Mouse (Mus musculus): ENCODE measurements at regions not wholly inside any gene's neighbourhood (a gene's known extent, or its start where the extent isn't known, plus 50 kb on each side); places are given as distances from the start of the nearest gene placed in this dataset.
A peak's percentile ranks its signal among the peaks of the same experiment; 100 is the strongest.

GRCm38 (mm10) chr2:169133855-169134254 lies 178.5 kb upstream of the Zfp64 start:
- no peaks in the 10 kb centered on the region for H3K36me3 ChIP-seq (replicated peaks; ENCODE audit: control insufficient read depth, insufficient read depth, low read depth, low read length)
- H3K4me2 ChIP-seq (ENCODE audit: low read depth, low read length) = no peak overlapping the region
- H3K27ac ChIP-seq (replicated peaks; ENCODE audit: low read depth, low read length) = no peak overlapping the region
- no peak overlapping the region for H3K4me3 ChIP-seq (ENCODE audit: low read depth, low read length)
- ATAC-seq (replicated peaks; ENCODE audit: insufficient number of reproducible peaks, low FRiP score, low TSS enrichment, low read depth) (no peak), DNase-seq (ENCODE audit: low spot score) (no peak)
- no peak overlapping the region for H3K9ac ChIP-seq (replicated peaks; ENCODE audit: low read length)
- no peaks in the 10 kb centered on the region for H3K9me3 ChIP-seq (replicated peaks; ENCODE audit: control insufficient read depth, low read length)
- 79% methylated on average over 15 of the region's 15 CpGs for WGBS
- H3K4me1 ChIP-seq (ENCODE audit: control insufficient read depth, insufficient read depth, low read length) = no peaks in the 10 kb centered on the region
- H3K27me3 ChIP-seq (ENCODE audit: control insufficient read depth, insufficient read depth, low read length) = no peaks in the 10 kb centered on the region

GRCm38 (mm10) chr2:169125476-169125875 lies 170.1 kb upstream of the Zfp64 start:
- WGBS = 83% methylated on average over 10 of the region's 10 CpGs
- Histone ChIP-seq H3K4me1 (ENCODE audit: control insufficient read depth, insufficient read depth, low read length) (no peaks in the 10 kb centered on the region), H3K36me3 (replicated peaks; ENCODE audit: control insufficient read depth, insufficient read depth, low read depth, low read length) (no peaks in the 10 kb centered on the region), H3K27ac (replicated peaks; ENCODE audit: low read depth, low read length) (no peak overlapping the region), H3K27me3 (ENCODE audit: control insufficient read depth, insufficient read depth, low read length) (no peaks in the 10 kb centered on the region), H3K9ac (replicated peaks; ENCODE audit: low read length) (no peak overlapping the region), H3K4me3 (ENCODE audit: low read depth, low read length) (no peak overlapping the region), H3K4me2 (ENCODE audit: low read depth, low read length) (no peak overlapping the region), H3K9me3 (replicated peaks; ENCODE audit: control insufficient read depth, low read length) (no peaks in the 10 kb centered on the region)
- ATAC-seq (replicated peaks; ENCODE audit: insufficient number of reproducible peaks, low FRiP score, low TSS enrichment, low read depth) (no peak), DNase-seq (ENCODE audit: low spot score) (no peak)

- no peak for ATAC-seq (replicated peaks; ENCODE audit: insufficient number of reproducible peaks, low FRiP score, low TSS enrichment, low read depth)
- WGBS = 87% methylated on average over 7 of the region's 7 CpGs
Measured at GRCm38 (mm10) chr2:169122887-169123286, 167.5 kb upstream of the Zfp64 start.

DNA sequence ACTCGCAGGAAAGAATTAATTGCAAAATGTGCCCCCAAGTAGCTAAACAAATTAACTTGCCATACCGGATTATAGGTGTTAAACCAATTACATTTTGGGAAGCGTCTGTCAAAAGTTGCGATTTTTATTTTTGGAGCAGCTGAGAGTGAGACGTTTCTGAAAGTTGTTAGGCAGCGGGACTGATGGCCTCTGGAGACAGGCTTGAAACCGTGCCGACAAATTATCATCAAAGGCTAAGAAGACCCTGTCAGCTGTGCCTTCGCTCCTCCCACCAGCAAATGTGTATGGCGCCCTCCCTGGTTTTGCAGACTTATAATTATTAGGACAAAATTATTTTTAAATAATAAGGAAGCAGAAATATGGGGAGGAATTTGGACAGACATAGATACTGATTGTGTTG lies 161.5 kb upstream of the Zfp64 start:
- no peak overlapping the region for H3K4me3 ChIP-seq (ENCODE audit: low read depth, low read length)
- WGBS = 61% methylated on average over 10 of the region's 10 CpGs
- no peak overlapping the region for H3K27ac ChIP-seq (replicated peaks; ENCODE audit: low read depth, low read length)
- H3K27me3 ChIP-seq (ENCODE audit: control insufficient read depth, insufficient read depth, low read length) = no peaks in the 10 kb centered on the region
- H3K4me1 ChIP-seq (ENCODE audit: control insufficient read depth, insufficient read depth, low read length) = no peaks in the 10 kb centered on the region
- no peak overlapping the region for H3K4me2 ChIP-seq (ENCODE audit: low read depth, low read length)
- H3K9me3 ChIP-seq (replicated peaks; ENCODE audit: control insufficient read depth, low read length) = no peaks in the 10 kb centered on the region
- no peaks in the 10 kb centered on the region for H3K36me3 ChIP-seq (replicated peaks; ENCODE audit: control insufficient read depth, insufficient read depth, low read depth, low read length)
- DNase-seq (ENCODE audit: low spot score) (no peak), ATAC-seq (replicated peaks; ENCODE audit: insufficient number of reproducible peaks, low FRiP score, low TSS enrichment, low read depth) (no peak)
- no peak overlapping the region for H3K9ac ChIP-seq (replicated peaks; ENCODE audit: low read length)

More at GRCm38 (mm10) chr2:169122887-169123286, 167.5 kb upstream of the Zfp64 start:
- Histone ChIP-seq H3K4me1 (ENCODE audit: control insufficient read depth, insufficient read depth, low read length) (no peaks in the 10 kb centered on the region), H3K9me3 (replicated peaks; ENCODE audit: control insufficient read depth, low read length) (no peaks in the 10 kb centered on the region), H3K9ac (replicated peaks; ENCODE audit: low read length) (no peak overlapping the region), H3K4me2 (ENCODE audit: low read depth, low read length) (no peak overlapping the region), H3K4me3 (ENCODE audit: low read depth, low read length) (no peak overlapping the region), H3K36me3 (replicated peaks; ENCODE audit: control insufficient read depth, insufficient read depth, low read depth, low read length) (no peaks in the 10 kb centered on the region), H3K27me3 (ENCODE audit: control insufficient read depth, insufficient read depth, low read length) (no peaks in the 10 kb centered on the region), H3K27ac (replicated peaks; ENCODE audit: low read depth, low read length) (no peak overlapping the region)
- no peak for DNase-seq (ENCODE audit: low spot score)

GRCm38 (mm10) chr2:169109044-169109443 lies 153.7 kb upstream of the Zfp64 start:
- Histone ChIP-seq H3K36me3 (replicated peaks; ENCODE audit: control insufficient read depth, insufficient read depth, low read depth, low read length) (no peaks in the 10 kb centered on the region), H3K27me3 (ENCODE audit: control insufficient read depth, insufficient read depth, low read length) (no peaks in the 10 kb centered on the region), H3K4me1 (ENCODE audit: control insufficient read depth, insufficient read depth, low read length) (no peaks in the 10 kb centered on the region), H3K9me3 (replicated peaks; ENCODE audit: control insufficient read depth, low read length) (no peaks in the 10 kb centered on the region), H3K9ac (replicated peaks; ENCODE audit: low read length) (no peak overlapping the region), H3K4me3 (ENCODE audit: low read depth, low read length) (no peak overlapping the region), H3K27ac (replicated peaks; ENCODE audit: low read depth, low read length) (no peak overlapping the region), H3K4me2 (ENCODE audit: low read depth, low read length) (no peak overlapping the region)
- no peak for DNase-seq (ENCODE audit: low spot score)
- 75% methylated on average over 4 of the region's 4 CpGs for WGBS
- ATAC-seq (replicated peaks; ENCODE audit: insufficient number of reproducible peaks, low FRiP score, low TSS enrichment, low read depth) = no peak

DNA sequence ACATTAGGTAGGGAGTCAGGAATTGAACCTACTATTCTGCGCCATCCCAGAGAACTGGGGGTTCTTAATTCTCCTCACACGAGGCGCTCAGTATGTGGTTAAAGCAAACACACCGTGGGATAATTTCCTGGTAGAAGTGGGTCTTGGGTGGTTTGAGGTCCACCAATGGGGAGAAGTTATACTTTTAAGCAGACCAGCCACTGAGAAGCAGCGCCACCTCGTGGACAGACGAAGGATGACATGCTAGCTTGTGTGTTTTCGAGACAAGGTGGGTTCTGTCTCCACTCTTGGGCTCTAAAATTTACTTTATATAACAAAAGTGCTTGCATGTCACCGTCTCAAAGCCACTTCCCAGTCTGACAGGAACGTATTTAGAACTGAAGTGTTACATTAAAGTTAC lies 152.7 kb upstream of the Zfp64 start:
- no peaks in the 10 kb centered on the region for H3K9me3 ChIP-seq (replicated peaks; ENCODE audit: control insufficient read depth, low read length)
- DNase-seq (ENCODE audit: low spot score) = peak; percentile 60
- no peak overlapping the region for H3K4me3 ChIP-seq (ENCODE audit: low read depth, low read length)
- no peaks in the 10 kb centered on the region for H3K27me3 ChIP-seq (ENCODE audit: control insufficient read depth, insufficient read depth, low read length)
- WGBS = 42% methylated on average over 10 of the region's 10 CpGs
- no peaks in the 10 kb centered on the region for H3K4me1 ChIP-seq (ENCODE audit: control insufficient read depth, insufficient read depth, low read length)
- no peaks in the 10 kb centered on the region for H3K36me3 ChIP-seq (replicated peaks; ENCODE audit: control insufficient read depth, insufficient read depth, low read depth, low read length)
- no peak overlapping the region for H3K27ac ChIP-seq (replicated peaks; ENCODE audit: low read depth, low read length)
- ATAC-seq (replicated peaks; ENCODE audit: insufficient number of reproducible peaks, low FRiP score, low TSS enrichment, low read depth) = no peak
- H3K9ac ChIP-seq (replicated peaks; ENCODE audit: low read length) = no peak overlapping the region
- no peak overlapping the region for H3K4me2 ChIP-seq (ENCODE audit: low read depth, low read length)

- no peak overlapping the region for H3K4me3 ChIP-seq (ENCODE audit: low read depth, low read length)
Measured at GRCm38 (mm10) chr2:169101506-169102261, 146.3 kb upstream of the Zfp64 start.

DNA sequence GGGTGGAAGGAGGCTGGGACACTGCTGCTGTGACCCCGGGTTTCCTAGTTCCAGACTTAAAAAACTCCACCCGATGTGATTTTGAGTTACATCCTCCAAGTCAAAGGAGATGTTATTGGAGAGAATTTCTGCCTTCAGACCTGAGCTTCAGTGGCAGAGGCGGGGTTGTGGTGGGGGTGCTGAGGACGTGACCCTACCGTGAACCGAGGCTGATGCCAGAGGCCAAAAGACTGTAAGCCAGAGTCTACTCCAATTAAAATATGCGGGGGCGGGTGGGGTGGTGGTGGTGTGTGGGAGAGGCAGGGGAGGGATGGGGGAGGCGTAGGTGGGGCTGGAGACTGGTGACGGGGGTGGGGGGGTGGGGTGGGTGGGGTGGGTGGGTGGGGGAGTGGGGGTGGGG lies 145.1 kb upstream of the Zfp64 start:
- WGBS = 69% methylated on average over 6 of the region's 10 CpGs
- H3K4me1 ChIP-seq (ENCODE audit: control insufficient read depth, insufficient read depth, low read length) = no peaks in the 10 kb centered on the region
- no peak overlapping the region for H3K4me2 ChIP-seq (ENCODE audit: low read depth, low read length)
- H3K36me3 ChIP-seq (replicated peaks; ENCODE audit: control insufficient read depth, insufficient read depth, low read depth, low read length) = no peaks in the 10 kb centered on the region
- ATAC-seq (replicated peaks; ENCODE audit: insufficient number of reproducible peaks, low FRiP score, low TSS enrichment, low read depth) (no peak), DNase-seq (ENCODE audit: low spot score) (no peak)
- H3K27ac ChIP-seq (replicated peaks; ENCODE audit: low read depth, low read length) = no peak overlapping the region
- no peaks in the 10 kb centered on the region; the same call in 1 of the 2 replicates for H3K9me3 ChIP-seq (replicated peaks; ENCODE audit: control insufficient read depth, low read length)
- H3K4me3 ChIP-seq (ENCODE audit: low read depth, low read length) = no peak overlapping the region
- no peaks in the 10 kb centered on the region for H3K27me3 ChIP-seq (ENCODE audit: control insufficient read depth, insufficient read depth, low read length)
- H3K9ac ChIP-seq (replicated peaks; ENCODE audit: low read length) = no peak overlapping the region

More at GRCm38 (mm10) chr2:169101506-169102261, 146.3 kb upstream of the Zfp64 start:
- no peaks in the 10 kb centered on the region for H3K4me1 ChIP-seq (ENCODE audit: control insufficient read depth, insufficient read depth, low read length)
- no peaks in the 10 kb centered on the region for H3K36me3 ChIP-seq (replicated peaks; ENCODE audit: control insufficient read depth, insufficient read depth, low read depth, low read length)
- no peak for ATAC-seq (replicated peaks; ENCODE audit: insufficient number of reproducible peaks, low FRiP score, low TSS enrichment, low read depth)
- H3K4me2 ChIP-seq (ENCODE audit: low read depth, low read length) = no peak overlapping the region
- H3K9me3 ChIP-seq (replicated peaks; ENCODE audit: control insufficient read depth, low read length) = no peaks in the 10 kb centered on the region; the same call in 1 of the 2 replicates
- H3K27me3 ChIP-seq (ENCODE audit: control insufficient read depth, insufficient read depth, low read length) = no peaks in the 10 kb centered on the region
- WGBS = 89% methylated on average over 13 of the region's 13 CpGs
- DNase-seq (ENCODE audit: low spot score) = no peak
- H3K27ac ChIP-seq (replicated peaks; ENCODE audit: low read depth, low read length) = no peak overlapping the region
- H3K9ac ChIP-seq (replicated peaks; ENCODE audit: low read length) = no peak overlapping the region
